Mouse (Mus musculus) liver, embryonic 14.5 days (tissue): ENCODE results near the gene Ccr2. TPM values are rescaled to one million over a fixed set of nuclear protein-coding genes. Genes with fewer than 3 reads are reported as not detected.

Experiments
- ATAC-seq: fragments of 200-750 bp; cut with Nextera tagmentation; 2 replicates; pipeline ENCODE4 v1.8.0; 2017; ENCODE audit warnings: moderate number of reproducible peaks, mild to moderate bottlenecking, moderate library complexity; ENCODE audit not compliant: insufficient read depth
- DNase-seq, 3 experiments: peaks; one replicate each; pipeline ENCODE4 v3.0.0-alpha.2; 2012 to 2013; ENCODE audit warnings: low read depth in 3 of 3, low spot score in 3 of 3
- H3K27ac ChIP-seq: fragments of 300-500 bp; sonication (generic); 2 replicates; pipeline ENCODE4 v1.5.1; 2014; ENCODE audit warnings: moderate library complexity, mild to moderate bottlenecking, control low read depth, inconsistent platforms
- H3K27me3 ChIP-seq: fragments of 300-500 bp; sonication (generic); 2 replicates; pipeline ENCODE4 v1.6.1; 2014; ENCODE audit warnings: mild to moderate bottlenecking, low read length, moderate library complexity; ENCODE audit not compliant: control insufficient read depth, insufficient read depth
- H3K36me3 ChIP-seq: fragments of 300-500 bp; sonication (generic); replicated peaks from 2 replicates; pipeline ENCODE4 v1.6.1; 2014; ENCODE audit warnings: low read depth; ENCODE audit not compliant: control insufficient read depth, insufficient read depth
- H3K4me1 ChIP-seq, 2 experiments: fragments of 200-500 bp in 1 of 2; fragments of 300-500 bp in 1 of 2; sonication (generic) in 1 of 2; replicated peaks; 2 replicates each; pipeline ENCODE4 v1.6.1; 2012 to 2014; ENCODE audit warnings: antibody characterized with exemption in 1 of 2, inconsistent platforms in 1 of 2, low read length in 1 of 2; ENCODE audit not compliant: control insufficient read depth in 2 of 2, insufficient read depth in 2 of 2
- H3K4me2 ChIP-seq: fragments of 300-500 bp; sonication (generic); 2 replicates; pipeline ENCODE4 v1.6.1; 2014; ENCODE audit warnings: low read depth, mild to moderate bottlenecking, control low read depth, moderate library complexity
- H3K4me3 ChIP-seq, 2 experiments: fragments of 200-500 bp in 1 of 2; fragments of 300-500 bp in 1 of 2; sonication (generic) in 1 of 2; 2 replicates each; pipeline ENCODE4 v1.5.1; 2012 to 2014; ENCODE audit warnings: low read depth in 2 of 2, low read length in 2 of 2, mild to moderate bottlenecking in 2 of 2, control low read depth in 1 of 2, inconsistent platforms in 1 of 2, moderate library complexity in 1 of 2; ENCODE audit not compliant: insufficient read depth in 1 of 2
- H3K9ac ChIP-seq: fragments of 300-500 bp; sonication (generic); replicated peaks from 2 replicates; pipeline ENCODE4 v1.6.1; 2014; ENCODE audit warnings: mild to moderate bottlenecking, control low read depth, moderate library complexity
- H3K9me3 ChIP-seq: fragments of 300-500 bp; sonication (generic); 2 replicates; pipeline ENCODE4 v1.6.1; 2016; ENCODE audit warnings: low read length, mixed read lengths; ENCODE audit not compliant: control insufficient read depth
- CTCF ChIP-seq: IDR thresholded peaks from 2 replicates; pipeline ENCODE4 v1.5.1; 2016; ENCODE audit warnings: antibody characterized with exemption, low read depth, control low read depth
- EP300 ChIP-seq: IDR thresholded peaks from 2 replicates; pipeline ENCODE4 v1.6.1; 2016; ENCODE audit warnings: antibody characterized with exemption, low read depth
- WGBS: fragments of 180-500 bp; shearing (Covaris S2); extraction: QIAGEN DNeasy Blood & Tissue Kit; methylation state at CpG from one replicate; pipeline ENCODE4 v1.1.7; 2014; ENCODE audit not compliant: insufficient replicate concordance; 5-methylcytosine and 5-hydroxymethylcytosine counted together
- polyA plus RNA-seq, 2 experiments: library from polyadenylated mRNA; depleted of rRNA in 1 of 2; stranded (reverse) in 1 of 2; unstranded in 1 of 2; fragments of >200 nt; fragmentation: Nextera tagmentation in 1 of 2; extraction: Ambion mirVana in 1 of 2; gene quantifications; 2 replicates each; pipeline versions ENCODE4 v1.2.1 to v1.2.3; 2012 to 2014

Ccr2 gene
- polyA plus RNA-seq, 2 experiments: 3.4 to 6.8 TPM

- H3K27ac ChIP-seq: no peak overlapping the region
- ATAC-seq: no peak
- WGBS: 6% methylated on average over 2 of the region's 2 CpGs
Observed at GRCm38 (mm10) chr9:124108356-124109127, 6.8 kb downstream of the Ccr2 start.

DNA sequence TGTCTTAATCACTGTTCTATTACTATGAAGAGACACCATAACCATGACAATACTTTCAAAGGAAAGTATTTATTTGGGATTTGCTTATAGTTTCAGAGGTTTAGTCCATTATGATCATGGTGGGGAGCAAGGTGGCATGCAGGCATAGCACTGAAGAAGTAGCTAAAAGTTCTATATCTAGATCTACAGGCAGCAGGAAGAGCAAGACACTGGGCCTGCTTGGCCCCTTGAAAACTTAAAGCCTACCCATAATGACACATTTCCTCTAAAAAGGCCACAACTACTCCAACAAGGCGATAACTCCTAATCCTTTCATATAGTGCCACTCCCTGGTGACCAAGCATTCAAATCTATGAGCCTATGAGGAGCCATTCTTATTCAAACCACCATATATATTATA is 10.2 kb downstream of the Ccr2 start:
- no peak for ATAC-seq

More at GRCm38 (mm10) chr9:124108356-124109127, 6.8 kb downstream of the Ccr2 start:
- peak; percentile 19; the same call in 1 of the 2 replicates for TF ChIP-seq EP300
- TF ChIP-seq CTCF: no peak
- H3K27me3 ChIP-seq: no peaks in the 10 kb centered on the region
- no peak for DNase-seq
- H3K9me3 ChIP-seq: no peaks in the 10 kb centered on the region
- no peak overlapping the region for H3K9ac ChIP-seq
- no peaks in the 10 kb centered on the region for H3K36me3 ChIP-seq
- H3K4me3 ChIP-seq: no peak overlapping the region
- H3K4me1 ChIP-seq: peaks cover 26 to 27% of the 10 kb centered on the region in 2 experiments
- no peak overlapping the region for H3K4me2 ChIP-seq

GRCm38 (mm10) chr9:124112591-124113239 is 11.0 kb downstream of the Ccr2 start:
- H3K4me3 ChIP-seq: no peak overlapping the region
- peak in 1 of 3 experiments; percentile 23 for DNase-seq
- H3K9ac ChIP-seq: no peak overlapping the region
- WGBS: 17% methylated on average over 1 of the region's 1 CpGs
- ATAC-seq: peak; percentile 86
- H3K27me3 ChIP-seq: no peaks in the 10 kb centered on the region
- peak overlapping the region; percentile 2; the same call in 1 of the 2 replicates for H3K4me2 ChIP-seq
- H3K27ac ChIP-seq: peak overlapping the region; percentile 56
- H3K9me3 ChIP-seq: no peaks in the 10 kb centered on the region
- TF ChIP-seq EP300 (peak; percentile 91), CTCF (no peak)
- H3K36me3 ChIP-seq: no peaks in the 10 kb centered on the region
- peaks cover 24 to 30% of the 10 kb centered on the region in 2 experiments for H3K4me1 ChIP-seq

More for the DNA sequence above, 10.2 kb downstream of the Ccr2 start:
- Histone ChIP-seq H3K27ac (peak overlapping the region; percentile 15; the same call in 1 of the 2 replicates), H3K4me1 (peaks cover 24 to 33% of the 10 kb centered on the region in 2 experiments), H3K9ac (no peak overlapping the region), H3K4me3 (no peak overlapping the region), H3K9me3 (no peaks in the 10 kb centered on the region), H3K4me2 (no peak overlapping the region), H3K36me3 (no peaks in the 10 kb centered on the region), H3K27me3 (no peaks in the 10 kb centered on the region)
- 50% methylated on average over 1 of the region's 1 CpGs for WGBS
- no peak for TF ChIP-seq EP300
- no peak for TF ChIP-seq CTCF
- DNase-seq: no peak

- 73% methylated on average over 1 of the region's 1 CpGs for WGBS
- ATAC-seq (no peak), DNase-seq (no peak)
- H3K27me3 ChIP-seq: no peaks in the 10 kb centered on the region
- H3K4me3 ChIP-seq: no peak overlapping the region
- H3K4me2 ChIP-seq: no peak overlapping the region
- no peak overlapping the region for H3K9ac ChIP-seq
- TF ChIP-seq EP300 (no peak), CTCF (no peak)
- no peak overlapping the region for H3K27ac ChIP-seq
- no peaks in the 10 kb centered on the region for H3K9me3 ChIP-seq
- peaks cover 19 to 25% of the 10 kb centered on the region in 2 experiments for H3K4me1 ChIP-seq
- H3K36me3 ChIP-seq: no peaks in the 10 kb centered on the region
Observed at GRCm38 (mm10) chr9:124113777-124114176, 12.0 kb downstream of the Ccr2 start.

DNA sequence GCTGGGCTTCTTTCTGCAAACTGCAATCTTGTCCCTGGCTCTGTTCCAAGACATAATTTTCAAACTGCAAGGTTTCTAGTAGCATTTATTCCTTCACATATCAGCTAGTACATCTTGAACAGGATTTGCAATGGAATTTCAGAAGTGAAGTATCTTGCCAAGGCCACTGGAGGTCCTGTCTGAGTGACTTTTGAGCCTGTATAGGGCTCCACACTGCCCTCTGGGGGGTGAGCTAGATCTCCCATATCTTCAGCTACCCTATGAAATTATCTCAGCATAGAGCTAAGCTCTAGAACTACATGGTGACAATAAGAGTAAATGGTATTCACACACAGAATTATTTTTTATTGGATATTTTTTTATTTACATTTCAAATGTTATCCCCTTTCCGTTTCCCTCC is 16.7 kb downstream of the Ccr2 start:
- no peaks in the 10 kb centered on the region for H3K27me3 ChIP-seq
- H3K9me3 ChIP-seq: no peaks in the 10 kb centered on the region
- DNase-seq: peak in 1 of 3 experiments; percentile 35
- peak; percentile 68 for ATAC-seq
- no peak for TF ChIP-seq EP300
- peak; percentile 77 for TF ChIP-seq CTCF
- peaks cover 0 to 6% of the 10 kb centered on the region in 2 experiments; a peak in 2 of 4 replicates for H3K4me1 ChIP-seq
- H3K4me2 ChIP-seq: no peak overlapping the region
- no peak overlapping the region for H3K4me3 ChIP-seq
- no peak overlapping the region for H3K9ac ChIP-seq
- WGBS: 85% methylated on average over 1 of the region's 1 CpGs
- no peaks in the 10 kb centered on the region for H3K36me3 ChIP-seq
- H3K27ac ChIP-seq: no peak overlapping the region
